Mouse (Mus musculus) ovary, postnatal 36 days (tissue): ENCODE results near the gene Hadha.

ENCODE experiments used
- DNase-seq: peaks from one replicate; pipeline ENCODE4 v3.0.0; 2022; ENCODE audit warnings: low spot score, mixed read lengths

Hadha gene

DNA sequence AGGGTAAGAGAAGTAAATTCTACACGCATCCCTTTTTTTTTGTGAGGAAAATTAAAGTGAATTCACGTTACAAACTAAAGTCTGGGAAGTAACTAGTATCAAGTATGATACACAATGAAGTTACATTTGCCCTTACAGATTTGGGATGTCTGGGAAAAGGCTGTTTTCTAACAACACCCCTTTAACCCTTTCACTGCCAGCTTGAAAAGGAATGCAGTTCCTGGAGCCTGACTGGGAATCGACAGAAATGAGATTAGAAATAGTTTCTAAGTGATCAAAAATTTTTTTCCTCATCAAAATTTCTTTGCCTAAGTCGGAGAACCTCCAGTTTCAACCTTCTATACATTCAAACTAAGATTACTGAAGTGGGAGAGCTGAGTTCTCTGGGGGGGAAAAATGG lies 949 bp downstream of the Hadha start:
- no peak for DNase-seq

DNA sequence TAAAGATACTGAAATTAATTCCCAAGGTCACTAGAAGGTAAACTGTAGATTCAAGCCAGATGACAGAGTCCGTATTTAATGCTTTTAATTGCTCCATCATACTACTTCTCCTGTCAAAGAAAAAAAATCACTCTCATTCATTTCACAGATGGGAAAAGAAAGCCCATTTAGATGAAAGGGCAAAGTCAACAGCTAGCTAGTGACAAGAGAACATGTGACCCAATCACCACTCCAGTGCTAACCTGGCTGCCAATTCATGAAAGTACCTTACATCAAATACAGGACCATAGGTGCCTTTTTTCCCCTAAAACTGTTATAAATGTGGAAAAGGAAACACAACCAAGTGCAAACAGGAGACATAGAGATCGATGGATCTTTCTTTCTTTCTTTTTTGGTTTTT lies 1.7 kb downstream of the Hadha start:
- DNase-seq: no peak

DNA sequence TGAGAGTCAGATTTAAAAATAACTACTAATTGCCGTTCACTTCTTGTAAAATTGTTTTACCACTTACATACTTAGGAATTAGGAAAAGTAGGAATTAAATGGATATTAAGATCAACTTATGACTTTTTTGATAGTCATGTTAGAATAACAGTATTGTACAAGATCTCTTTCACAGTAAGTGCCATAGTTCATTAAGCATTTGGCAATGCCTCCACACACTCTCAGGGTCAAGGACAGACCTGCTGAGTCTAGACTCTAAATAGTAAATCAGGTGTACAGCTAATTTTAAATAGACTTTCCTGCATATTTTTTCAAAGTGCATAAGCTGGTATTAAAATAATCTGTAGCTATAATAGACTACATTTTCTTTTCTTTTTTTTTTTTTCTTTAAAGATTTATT lies 2.5 kb downstream of the Hadha start:
- no peak for DNase-seq

DNA sequence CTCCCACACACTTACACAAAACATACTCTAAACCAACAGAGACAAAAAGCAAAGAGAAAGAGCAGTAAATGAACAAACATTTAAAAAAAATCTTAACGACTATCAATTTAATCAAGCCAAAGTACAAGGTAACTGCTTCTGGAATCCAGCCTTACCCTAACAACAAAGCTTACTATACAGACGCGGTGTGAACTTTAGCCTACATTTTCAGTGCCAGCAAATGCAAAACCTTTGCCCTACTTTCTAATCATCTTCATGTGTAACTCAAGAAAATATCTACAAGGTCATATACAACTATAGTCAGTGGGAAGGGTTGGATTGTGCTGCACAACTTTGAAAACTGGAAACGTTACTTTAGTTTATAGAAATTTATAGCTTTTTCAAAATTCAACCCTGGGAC lies 3.0 kb downstream of the Hadha start:
- DNase-seq: no peak

DNA sequence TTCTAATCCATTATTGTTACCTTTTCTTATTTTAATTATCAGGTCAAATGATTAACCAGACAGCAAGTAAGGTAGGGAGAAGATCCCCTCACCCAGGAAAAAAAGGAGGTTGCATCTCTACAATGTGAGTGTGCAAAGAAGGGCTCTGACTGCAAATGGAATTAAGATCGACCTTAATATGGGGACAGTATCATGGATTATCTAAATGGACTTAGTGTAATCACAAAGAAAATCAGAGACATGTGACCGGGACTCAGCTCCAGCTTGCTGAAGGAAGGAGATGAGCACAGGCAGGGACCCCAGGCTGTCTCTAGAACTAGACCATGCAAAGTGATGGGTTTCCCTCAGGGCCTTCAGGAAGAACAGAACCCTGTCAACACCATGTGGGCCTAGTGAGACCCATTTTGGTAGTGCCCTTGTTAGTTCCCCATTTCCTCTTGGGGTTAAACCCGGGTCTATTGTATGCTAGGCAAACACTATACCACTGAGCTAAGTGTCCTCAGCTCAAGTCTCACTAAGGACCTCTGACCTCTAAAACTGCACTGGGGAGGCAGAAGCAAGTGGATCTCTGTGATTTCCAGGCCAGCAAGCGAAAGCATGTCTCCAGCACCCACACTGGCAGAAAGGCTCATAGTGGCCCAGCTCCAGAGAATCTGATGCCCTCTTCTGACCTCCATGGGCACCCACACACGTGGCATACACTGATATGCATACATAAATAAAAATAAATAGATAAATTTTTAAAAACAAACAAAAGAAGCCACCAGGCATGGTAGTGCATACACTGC lies 6.6 kb downstream of the Hadha start:
- DNase-seq: no peak

DNA sequence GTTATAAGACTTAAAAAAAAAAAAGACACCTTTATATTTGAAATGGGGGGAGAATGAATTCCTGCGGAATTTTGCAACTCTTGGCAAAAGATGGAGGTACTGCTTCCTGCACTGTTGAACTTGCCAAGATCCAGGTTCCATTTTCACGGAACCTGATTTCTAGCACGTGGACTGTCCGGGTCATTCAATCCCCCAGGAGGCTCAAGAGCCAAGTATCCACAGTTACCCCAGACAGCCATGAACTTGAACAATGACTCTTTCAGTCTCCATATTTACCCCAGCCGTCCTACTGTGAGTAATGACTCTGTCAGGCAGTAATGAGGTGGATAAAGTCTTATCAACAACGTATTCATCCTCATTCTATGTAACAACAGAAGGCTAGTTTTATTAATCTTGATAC lies 8.4 kb downstream of the Hadha start:
- no peak for DNase-seq

DNA sequence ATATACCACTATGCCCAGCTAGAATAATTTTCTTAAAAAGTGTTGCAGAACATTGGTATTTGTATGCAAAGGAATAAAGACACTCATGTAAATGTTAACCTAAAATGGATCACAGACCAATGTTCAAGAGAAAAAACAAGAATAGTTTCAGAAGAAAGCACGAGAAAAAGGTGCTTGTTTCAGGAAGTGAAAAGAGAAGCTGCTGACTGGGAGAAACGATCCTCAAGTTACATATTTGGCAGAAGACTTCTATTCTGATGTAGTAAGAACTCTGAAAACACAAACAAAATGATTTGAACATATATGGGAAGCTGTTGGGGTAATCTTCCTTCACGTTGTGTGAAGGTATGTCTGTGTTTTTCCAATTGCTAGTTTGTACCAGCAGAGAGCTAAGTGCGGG lies 16.8 kb downstream of the Hadha start:
- DNase-seq: no peak

DNA sequence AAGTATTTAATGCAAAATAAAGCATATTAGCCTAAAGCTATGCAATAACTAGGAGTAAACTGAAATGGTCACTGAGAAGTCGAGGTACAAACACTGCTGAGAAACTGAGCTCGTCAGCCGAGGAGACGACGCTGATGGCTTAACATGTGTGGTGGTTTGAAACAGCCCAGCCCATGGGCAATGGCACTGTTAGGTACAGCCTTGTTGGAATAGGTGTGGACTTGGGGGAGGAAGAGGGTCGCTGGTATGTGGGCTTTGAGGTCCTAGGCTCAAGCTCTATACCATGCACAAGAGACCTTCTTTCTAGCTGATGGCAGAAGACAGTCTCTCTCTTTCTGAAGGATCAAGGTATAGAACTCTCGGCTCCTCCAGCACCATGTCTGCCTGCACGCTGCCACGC lies 17.7 kb downstream of the Hadha start:
- DNase-seq: no peak

DNA sequence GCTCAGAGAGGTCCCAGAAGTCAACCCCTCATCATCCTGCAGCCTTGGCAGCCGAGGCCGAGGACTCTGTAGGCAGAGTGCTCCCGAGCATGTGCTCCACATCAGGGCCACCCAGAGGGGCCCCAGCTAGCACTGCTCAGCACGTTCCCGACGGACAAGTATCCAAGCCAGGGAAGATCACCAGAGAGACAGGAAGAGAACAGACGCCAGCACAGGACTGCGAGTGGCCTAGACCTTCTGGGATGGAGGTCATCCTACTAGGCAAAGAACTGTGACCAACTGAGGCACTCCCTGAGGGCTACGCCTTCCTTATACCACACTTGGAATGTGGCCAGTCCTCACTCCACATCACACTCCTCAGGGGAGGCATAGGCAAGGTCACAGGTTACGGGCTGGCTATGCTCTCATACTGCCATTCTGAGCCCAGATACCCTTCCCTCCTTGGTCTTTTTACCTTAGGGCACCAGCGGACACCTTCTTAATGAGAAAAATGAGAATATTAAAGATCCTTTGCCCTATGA lies 19.2 kb downstream of the Hadha start:
- no peak for DNase-seq

DNA sequence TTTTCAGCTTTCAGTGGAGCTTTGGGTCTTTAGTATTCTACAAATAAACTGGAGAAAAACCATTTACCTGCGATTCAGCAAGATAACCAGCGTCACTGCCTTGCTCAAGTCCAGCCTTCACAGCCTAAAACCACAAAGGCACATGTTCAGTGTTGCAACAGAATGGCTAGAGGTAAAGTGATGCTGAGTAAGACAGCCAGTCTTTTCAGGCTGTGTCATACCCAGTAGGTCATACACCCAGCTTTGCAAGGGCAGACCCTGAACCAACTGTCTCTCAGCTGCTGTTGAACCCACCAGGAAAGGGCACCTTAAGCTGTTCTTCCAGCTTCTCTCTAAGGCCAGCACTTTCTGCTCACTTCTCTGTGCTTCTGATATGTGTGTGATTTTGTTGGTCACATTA lies 22.8 kb downstream of the Hadha start:
- no peak for DNase-seq

DNA sequence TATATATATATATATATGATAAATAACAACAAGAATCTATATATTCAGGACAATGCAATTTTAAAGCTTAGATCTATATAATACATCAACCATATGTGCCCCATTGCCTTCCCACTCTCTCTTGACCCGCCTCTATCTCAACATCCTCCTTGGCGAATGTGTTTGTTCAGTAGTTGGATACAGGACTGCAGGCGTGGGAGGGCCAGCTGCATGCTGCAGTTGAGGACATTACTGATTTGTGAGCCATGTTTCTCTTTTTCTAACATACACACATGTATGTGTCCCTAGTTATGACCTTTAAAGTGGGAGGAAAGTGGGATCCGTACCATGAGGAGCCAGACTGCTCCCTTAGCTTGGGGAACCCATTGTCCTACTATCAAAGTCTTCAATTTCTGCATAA lies 23.7 kb downstream of the Hadha start:
- no peak for DNase-seq

DNA sequence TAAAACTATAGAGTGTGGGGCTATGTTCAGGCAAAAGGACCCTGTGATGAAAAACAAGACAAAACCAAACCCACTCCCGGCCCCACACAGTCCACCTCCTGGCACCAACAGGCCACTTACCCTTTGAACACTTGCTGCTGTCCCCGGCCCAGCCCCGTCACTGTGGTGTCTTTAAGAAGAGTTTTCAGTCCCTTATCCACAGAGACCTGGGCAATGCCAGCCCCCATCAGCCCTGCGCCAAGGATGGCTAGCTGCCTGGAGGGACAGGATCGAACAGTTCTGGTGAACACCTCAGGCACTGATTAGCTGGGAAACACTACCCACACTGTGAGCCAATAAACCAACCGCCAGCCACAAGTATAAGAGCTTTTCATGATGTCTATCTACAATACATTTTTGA lies 26.3 kb downstream of the Hadha start:
- DNase-seq: no peak

DNA sequence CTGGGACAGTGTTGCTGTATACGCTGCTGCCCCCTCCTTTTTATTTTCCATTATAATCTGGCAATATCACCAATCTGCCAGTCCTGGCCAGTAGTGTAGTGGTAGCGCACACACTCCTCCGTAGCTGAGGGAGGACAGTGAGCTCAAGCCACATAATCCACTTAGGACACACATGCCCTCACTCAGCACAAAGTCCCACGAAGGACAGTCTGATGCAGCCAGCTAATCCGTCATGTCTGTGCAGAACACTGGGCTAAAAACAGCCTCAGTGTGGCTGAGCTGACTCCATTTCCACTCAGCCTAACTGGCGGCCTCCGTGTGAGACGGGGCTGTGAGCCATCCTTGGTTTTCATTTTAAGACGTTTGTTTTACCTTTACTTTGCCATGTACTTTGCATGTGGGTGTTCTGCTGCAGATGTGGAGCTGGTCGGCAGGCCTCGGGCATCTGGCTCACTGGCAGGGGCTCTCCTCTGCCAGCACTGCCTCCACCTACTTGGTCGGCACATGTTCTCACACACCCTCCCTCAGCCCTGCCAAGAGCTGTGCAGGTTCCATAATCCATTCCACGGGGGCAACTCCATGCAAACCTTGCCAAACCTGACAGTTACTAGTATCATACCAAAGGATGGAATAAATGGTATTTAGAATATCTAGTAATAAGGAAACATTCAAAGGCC lies 26.9 kb downstream of the Hadha start:
- DNase-seq: no peak

DNA sequence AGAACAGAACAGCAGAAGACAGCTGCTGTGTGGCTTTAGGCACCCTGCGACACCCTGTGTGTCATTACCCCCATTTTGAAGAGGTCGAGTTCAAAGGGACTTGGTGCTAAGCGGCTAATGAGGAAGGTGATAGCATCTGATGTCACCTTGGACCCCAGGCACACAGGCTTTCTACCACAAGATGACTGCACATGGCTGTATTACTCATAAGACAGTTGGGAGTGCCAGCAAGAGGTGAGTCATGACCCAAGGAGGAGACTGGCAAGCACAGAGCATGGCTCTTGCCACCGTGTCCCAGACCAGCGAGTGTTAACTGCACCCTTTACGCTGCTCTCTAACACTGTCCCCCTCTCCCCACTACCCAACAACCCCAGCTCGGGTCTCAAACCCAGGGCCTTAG lies 28.2 kb downstream of the Hadha start:
- no peak for DNase-seq

DNA sequence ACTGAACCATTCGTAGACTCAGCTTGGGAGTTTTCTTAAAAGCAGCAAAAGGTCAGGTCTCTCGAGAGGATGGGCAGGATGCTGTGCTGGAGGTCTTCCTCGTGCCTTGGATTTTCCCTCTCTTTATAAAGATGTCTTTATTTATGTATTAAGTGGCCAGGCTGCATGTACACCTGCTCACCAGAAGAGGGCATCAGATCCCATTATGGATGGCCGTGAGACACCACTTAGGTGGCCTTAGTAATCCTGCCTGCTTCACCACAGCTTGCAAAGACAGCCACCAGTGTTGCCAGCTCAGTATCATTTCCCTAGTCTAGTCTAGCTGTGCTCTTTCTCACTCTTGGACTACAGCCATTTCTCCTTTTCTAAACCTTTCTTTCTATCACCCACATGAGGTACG lies 29.4 kb downstream of the Hadha start:
- no peak for DNase-seq

DNA sequence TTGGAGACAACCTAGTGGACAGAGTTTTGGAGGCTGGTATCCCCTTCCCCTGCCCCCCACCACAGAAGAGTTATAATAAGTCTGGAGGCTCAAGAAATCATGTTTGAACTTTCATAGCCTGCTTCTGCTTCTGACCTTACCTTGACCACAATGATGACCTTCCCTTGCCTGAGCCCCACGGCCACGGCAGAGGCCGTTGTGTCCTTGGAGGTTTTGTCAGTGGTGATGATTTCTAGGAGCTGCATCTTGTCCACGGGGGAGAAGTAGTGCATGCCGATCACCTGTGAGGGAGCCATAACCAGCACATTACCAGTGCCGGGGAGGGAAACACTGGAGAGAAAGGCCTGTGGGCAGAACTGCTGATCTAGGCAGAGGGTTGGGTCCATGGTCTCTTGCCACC lies 32.5 kb downstream of the Hadha start:
- no peak for DNase-seq

DNA sequence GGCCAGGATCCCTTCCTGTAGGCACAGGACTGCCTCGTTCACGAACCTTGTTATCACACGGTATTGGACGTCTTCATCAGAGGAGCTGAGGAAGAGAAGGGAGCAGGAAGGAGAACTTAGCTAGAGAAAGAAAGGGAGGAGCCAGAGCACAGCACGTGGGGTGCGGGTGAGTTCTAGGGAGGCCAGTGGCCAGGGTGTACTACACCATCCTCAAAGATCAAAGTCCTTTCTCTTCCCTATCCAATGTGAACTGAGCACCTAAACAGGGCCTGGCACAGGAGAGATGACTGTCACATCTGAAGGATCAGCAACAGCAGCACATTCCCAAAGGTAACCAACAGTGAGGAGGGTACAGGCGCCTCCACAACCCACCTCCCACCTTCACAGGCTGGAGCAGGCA lies 34.9 kb downstream of the Hadha start:
- no peak for DNase-seq

DNA sequence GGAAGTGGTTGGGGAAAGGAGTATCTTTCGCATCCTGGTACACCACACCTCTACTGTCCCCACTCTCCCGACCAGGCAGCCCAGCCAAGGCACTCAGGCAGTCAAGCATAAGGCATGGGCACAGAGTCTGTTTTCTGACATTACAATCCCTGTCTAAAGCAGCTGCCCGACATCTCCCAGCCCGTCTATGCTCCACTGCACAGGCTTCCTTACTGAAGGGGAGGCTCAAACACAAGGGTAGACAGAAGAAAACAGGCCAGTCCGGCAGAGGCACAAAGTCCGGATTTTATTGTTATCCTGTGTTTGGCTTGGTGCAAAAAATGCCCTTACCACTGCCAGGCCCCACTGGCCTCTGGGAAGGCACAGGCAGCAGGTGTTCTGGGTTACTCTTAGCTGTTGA lies 35.8 kb downstream of the Hadha start:
- no peak for DNase-seq

DNA sequence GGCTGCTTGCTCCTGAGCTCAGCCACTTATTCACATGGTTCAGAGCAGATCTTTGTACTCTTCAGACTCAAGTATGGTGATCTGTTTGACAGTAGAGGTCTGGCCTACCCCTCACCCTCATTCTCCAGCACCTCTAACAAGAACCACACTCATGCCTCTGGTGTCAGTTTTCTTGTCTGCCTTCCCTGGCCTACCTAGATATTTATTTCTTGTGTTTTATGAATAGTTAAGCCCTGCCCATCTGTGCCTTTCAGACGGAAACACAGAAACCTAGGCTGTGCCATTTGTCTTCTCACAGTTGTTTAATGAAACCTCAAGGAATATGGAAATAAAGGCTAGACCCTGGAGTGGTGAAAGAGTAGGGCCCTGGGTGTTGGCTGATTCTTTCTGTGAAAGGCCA lies 36.9 kb downstream of the Hadha start:
- no peak for DNase-seq

DNA sequence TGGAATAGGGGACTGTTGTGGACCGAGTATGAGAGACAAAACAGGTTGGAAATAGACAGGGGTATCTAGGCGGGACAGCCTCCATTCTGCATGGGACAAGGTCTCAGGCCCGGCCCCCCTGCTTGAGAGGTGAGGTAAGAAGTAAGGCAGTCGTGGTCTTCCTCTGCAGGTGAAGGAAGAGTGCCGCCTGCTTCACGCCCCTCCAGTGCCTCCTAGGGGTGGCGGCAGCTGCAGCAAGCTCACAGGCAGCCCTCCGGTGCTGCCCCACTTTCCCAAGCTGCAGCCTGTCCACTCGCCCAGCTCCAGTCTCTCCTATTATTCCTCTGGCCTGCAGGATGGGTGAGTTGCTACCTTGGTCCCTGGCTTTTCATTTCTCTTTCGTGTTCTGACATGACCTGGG lies 39.2 kb downstream of the Hadha start:
- no peak for DNase-seq

DNA sequence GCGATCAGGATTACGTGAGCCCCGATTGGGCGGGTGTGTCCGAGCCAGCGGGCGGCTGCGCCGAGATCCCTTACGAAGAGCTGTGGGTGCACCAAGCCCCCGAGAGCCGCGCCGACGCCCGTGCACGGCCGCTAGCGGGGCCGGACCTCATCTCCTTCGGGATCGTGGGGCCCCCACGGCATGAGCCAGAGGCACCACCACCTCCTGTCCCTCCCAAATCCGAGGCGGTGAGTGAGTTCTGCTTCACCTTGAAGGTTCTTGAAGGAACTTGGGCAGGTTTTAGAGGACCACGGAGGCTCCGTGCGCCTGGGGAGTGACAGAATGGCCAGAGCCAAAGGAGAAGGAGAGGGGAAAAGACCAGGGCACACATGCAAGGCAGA lies 40.2 kb downstream of the Hadha start:
- DNase-seq: no peak

DNA sequence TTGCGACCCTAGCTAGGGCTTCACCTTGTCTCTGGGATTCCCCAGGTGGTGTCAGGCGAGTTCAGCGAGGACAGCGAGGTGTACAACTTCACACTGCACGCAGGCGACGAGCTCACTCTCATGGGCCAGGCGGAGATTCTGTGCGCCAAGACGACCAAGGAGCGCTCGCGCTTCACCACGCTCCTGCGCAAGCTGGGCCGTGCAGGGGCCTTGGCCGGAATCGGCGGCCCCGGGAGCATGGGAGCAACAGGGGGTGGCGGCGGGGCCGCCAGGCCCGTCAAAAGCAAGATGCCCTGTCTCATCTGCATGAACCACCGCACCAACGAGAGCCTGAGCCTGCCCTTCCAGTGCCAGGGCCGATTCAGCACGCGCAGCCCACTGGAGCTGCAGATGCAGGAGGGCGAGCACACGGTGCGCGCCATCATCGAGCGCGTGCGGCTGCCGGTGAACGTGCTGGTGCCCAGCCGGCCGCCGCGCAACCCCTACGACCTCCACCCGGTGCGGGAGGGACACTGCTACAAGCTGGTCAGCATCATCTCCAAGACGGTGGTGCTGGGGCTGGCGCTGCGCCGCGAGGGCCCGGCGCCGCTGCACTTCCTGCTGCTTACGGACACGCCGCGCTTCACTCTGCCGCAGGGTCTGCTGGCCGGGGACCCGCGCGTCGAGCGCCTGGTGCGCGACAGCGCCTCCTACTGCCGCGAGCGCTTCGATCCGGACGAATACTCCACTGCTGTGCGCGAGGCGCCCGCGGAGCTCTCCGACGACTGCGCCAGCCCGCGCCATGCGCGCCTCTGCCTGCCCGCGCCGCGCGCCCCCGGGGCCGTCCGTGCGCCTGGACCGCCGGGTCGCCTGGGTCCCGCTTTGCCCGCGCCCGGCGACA lies 40.8 kb downstream of the Hadha start:
- DNase-seq: peak; percentile 73

DNA sequence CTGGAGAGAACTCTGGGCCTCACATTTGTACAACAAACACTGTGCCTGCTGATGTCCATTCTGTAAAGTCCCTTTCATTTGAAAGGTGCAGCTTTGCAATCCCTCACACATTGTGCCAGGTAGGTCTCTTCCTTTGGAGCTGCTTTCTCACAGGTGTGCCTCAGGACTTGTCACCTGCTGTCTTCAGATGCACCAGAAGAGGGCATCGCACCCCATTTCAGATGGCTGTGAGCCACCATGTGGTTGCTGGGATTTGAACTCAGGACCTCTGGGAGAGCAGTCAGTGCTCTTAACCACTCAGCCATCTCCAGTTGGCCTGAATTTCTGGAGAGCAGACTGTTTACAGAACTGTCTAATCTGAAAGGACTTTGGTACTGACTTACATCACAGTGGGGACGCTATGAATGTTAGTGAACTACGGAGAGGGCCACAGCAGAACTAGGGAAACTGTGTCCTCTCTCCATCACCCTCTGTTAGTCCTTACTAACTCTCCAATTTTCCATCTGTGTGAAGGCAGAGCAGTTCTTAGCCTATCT lies 42.4 kb downstream of the Hadha start:
- DNase-seq: no peak
